Mouse (Mus musculus) bone marrow macrophage, adult 2 months (primary cell): ENCODE measurements at regions not wholly inside any gene's neighbourhood (a gene's known extent, or its start where the extent isn't known, plus 50 kb on each side); places are given as distances from the start of the nearest gene placed in this dataset.

Experiments
- CTCF ChIP-seq: IDR thresholded peaks from 2 replicates; pipeline ENCODE4 v1.5.1; 2012; ENCODE audit warnings: low read depth, mild to moderate bottlenecking, low read length, moderate library complexity
- POLR2A ChIP-seq: IDR thresholded peaks from 2 replicates; pipeline ENCODE4 v1.6.1; 2012; ENCODE audit warnings: mild to moderate bottlenecking, low read depth, low read length, borderline replicate concordance

DNA sequence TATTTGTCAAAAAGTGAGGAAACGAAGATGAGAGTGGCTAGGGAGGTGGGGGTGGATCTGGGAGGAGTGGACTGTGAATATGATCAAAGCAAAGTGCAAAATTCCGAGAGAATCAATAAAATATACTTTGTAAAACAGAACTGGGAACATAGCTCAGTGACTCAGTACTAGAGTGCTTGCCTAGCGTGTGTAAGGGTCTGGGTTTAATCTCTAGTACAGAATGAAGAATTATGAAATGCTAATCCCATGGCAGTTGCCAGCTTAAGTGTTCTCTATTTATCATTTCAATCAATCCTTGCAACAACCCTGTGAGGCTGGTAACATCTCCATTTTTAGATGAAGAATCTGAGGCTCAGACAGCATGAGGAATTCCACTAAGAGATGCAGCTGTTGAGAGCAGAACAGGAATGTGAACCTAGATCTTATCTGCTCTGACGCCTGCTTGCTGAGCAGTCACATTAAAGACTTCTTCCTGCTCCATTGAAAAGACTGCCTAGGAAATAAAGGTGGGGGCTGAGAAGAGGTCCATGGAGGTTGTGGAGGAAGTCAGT is 152.5 kb downstream of the Nr2f2 start:
- TF ChIP-seq POLR2A (no peak), CTCF (no peak)
